ENCODE assay signal across 8 mouse cellular contexts in the genomic region with DNA sequence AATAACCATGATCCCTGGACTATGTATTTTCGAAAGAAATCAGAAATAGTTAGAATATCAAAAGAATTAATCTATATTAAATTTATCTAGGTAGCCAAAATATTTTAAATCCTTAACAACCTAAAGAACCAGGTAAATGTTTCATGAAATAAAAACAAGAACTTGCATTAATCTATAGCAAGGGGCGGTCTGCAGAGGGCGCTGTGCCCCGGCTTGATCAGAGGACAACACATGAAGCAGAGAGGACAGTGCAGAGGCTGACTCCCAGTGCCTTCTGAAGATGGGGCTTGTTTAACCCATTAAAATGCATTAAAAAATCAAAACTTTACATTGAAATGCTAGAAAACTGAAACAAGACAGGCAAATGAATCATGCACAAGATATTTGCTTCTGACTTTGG.
DNase-seq lines count a peak whose midpoint lies in the region; ATAC-seq and TF ChIP-seq lines count a peak whose summit lies in the region.
"Had no signal": no experiment of that assay in that cellular context is flagged by ENCODE, and none has a peak within 500 bp of the region (broad histone marks: within the 10 kb centered on the region; RNA-seq: fewer than 3 reads in every experiment).

No protein-coding gene starts in this region.

- no peaks in the 10 kb centered on the region for H3K27me3 ChIP-seq in kidney, adult 2 months (replicated peaks; ENCODE audit: control insufficient read depth, insufficient read depth, low read length)
- H3K27me3 ChIP-seq in liver, embryonic 14.5 days (ENCODE audit: control insufficient read depth, insufficient read depth, low read length), result no peaks in the 10 kb centered on the region

- H3K36me3 ChIP-seq in kidney, adult 2 months (ENCODE audit: control insufficient read depth, insufficient read depth, low read length), result peaks cover 8% of the 10 kb centered on the region; the same call in 1 of the 2 replicates
- no peaks in the 10 kb centered on the region for H3K36me3 ChIP-seq in liver, embryonic 14.5 days (replicated peaks; ENCODE audit: control insufficient read depth, insufficient read depth, low read depth)

- TF ChIP-seq CTCF in kidney, adult 2 months (conservative IDR thresholded peaks at IDR 0.05; ENCODE audit: insufficient read depth, insufficient read length, low read depth, low read length), result peak; percentile 60
- peak; percentile 45 for TF ChIP-seq CTCF in liver, embryonic 14.5 days (IDR thresholded peaks at IDR 0.05; ENCODE audit: low read depth)

- no peak for TF ChIP-seq EP300 in liver, embryonic 14.5 days (IDR thresholded peaks at IDR 0.05; ENCODE audit: low read depth)

- WGBS in kidney, adult 2 months, result 45% methylated on average over 4 of the region's 4 CpGs
- WGBS in liver, embryonic 14.5 days (ENCODE audit: insufficient replicate concordance), result 20% methylated on average over 4 of the region's 4 CpGs

- H3K27ac ChIP-seq in kidney, adult 2 months (ENCODE audit: insufficient read depth, low read depth, low read length), result no peak overlapping the region
- no peak overlapping the region for H3K27ac ChIP-seq in liver, embryonic 14.5 days

- no peak overlapping the region for H3K9ac ChIP-seq in liver, embryonic 14.5 days (replicated peaks)

- peak; percentile 28 for DNase-seq in kidney, adult 2 months
- no peak for DNase-seq in kidney, adult 11 months
- DNase-seq in ES-CJ7 (ENCODE audit: low read depth, low spot score) (peak; percentile 28), adipocyte (ENCODE audit: low spot score) (peak; percentile 39)
- no peak for DNase-seq in liver, embryonic 14.5 days (ENCODE audit: low read depth in 3 of 3, low spot score in 3 of 3)
- DNase-seq in cerebellum, adult 18-20 months, result no peak
- DNase-seq in spleen, postnatal 10 days (ENCODE audit: low spot score in 2 of 2), result no peak
- DNase-seq: layer of hippocampus, postnatal 36 days had no signal

- no peak overlapping the region for H3K4me3 ChIP-seq in kidney, adult 2 months (ENCODE audit: insufficient read depth, low read depth, low read length)
- H3K4me3 ChIP-seq in liver, embryonic 14.5 days (ENCODE audit: insufficient read depth in 1 of 2, low read depth in 2 of 2, low read length in 2 of 2), result no peak overlapping the region

- no peaks in the 10 kb centered on the region for H3K9me3 ChIP-seq in liver, embryonic 14.5 days (ENCODE audit: control insufficient read depth, low read length)

- no peak for TF ChIP-seq POLR2A in kidney, adult 2 months (IDR thresholded peaks at IDR 0.05; ENCODE audit: low read depth, low read length)

- no peak overlapping the region for H3K4me2 ChIP-seq in liver, embryonic 14.5 days (ENCODE audit: low read depth)

- no peaks in the 10 kb centered on the region for H3K4me1 ChIP-seq in kidney, adult 2 months (ENCODE audit: control insufficient read depth, insufficient read depth, low read length)
- no peaks in the 10 kb centered on the region for H3K4me1 ChIP-seq in liver, embryonic 14.5 days (replicated peaks; ENCODE audit: control insufficient read depth in 2 of 2, insufficient read depth in 2 of 2, low read length in 1 of 2)

- no peak for ATAC-seq in liver, embryonic 14.5 days (ENCODE audit: insufficient read depth)

Comparison
In these comparisons a context has a peak if more than half of its experiments do, and no peak if none do; other contexts are left out.
1. DNase-seq: peak in kidney, adult 2 months (single experiment), ES-CJ7 (single experiment) and adipocyte (single experiment); none in kidney, adult 11 months (single experiment), liver, embryonic 14.5 days (0 of 3), cerebellum, adult 18-20 months (0 of 2) and spleen, postnatal 10 days (0 of 2).